Mouse (Mus musculus): ENCODE data around the gene Psmd7. TPM values are rescaled to one million over a fixed set of nuclear protein-coding genes. Genes with fewer than 3 reads are reported as not detected.
A peak's percentile ranks its signal among the peaks of the same experiment; 100 is the strongest.
"Not testable (repeated sequence)": the region's sequence is repeated elsewhere in the genome, so short reads cannot be mapped to it uniquely, and the experiment has no call there.

The Psmd7 gene
- 10 to 100 TPM; 85.6 to 93.7 TPM for total RNA-seq (2021)

- intact Hi-C loops (cut with DNase I): loop anchor here (10.0 kb wide), 1 partner anchor 1977 kb away; the partner anchor contains the start of genes Dhx38 and Txnl4b
- DNase-seq: peak; percentile 96 to 98
These were observed at the start of gene Psmd7 for GRCm38 (mm10) chr8:107587995-107588780. TSS of gene Psmd7 (minus strand) at chr8:107588464.

GRCm38 (mm10) chr8:107633734-107634133 is 45.5 kb upstream of the Psmd7 start:
- intact Hi-C loops (cut with DNase I): no loop called here

GRCm38 (mm10) chr8:107629701-107630100 is 41.4 kb upstream of the Psmd7 start:
- intact Hi-C loops (cut with DNase I): no loop called here
- DNase-seq: no peak

More at GRCm38 (mm10) chr8:107633734-107634133, 45.5 kb upstream of the Psmd7 start:
- no peak for DNase-seq

GRCm38 (mm10) chr8:107628501-107629149 is 40.4 kb upstream of the Psmd7 start:
- intact Hi-C loops (cut with DNase I): no loop called here
- no peak for DNase-seq

- intact Hi-C loops (cut with DNase I): no loop called here
- DNase-seq: no peak
These were observed 39.6 kb upstream of the Psmd7 start for GRCm38 (mm10) chr8:107627881-107628280.

GRCm38 (mm10) chr8:107624301-107624700 is 36.0 kb upstream of the Psmd7 start:
- DNase-seq; intact Hi-C loops (cut with DNase I): not testable (repeated sequence)

GRCm38 (mm10) chr8:107621930-107622623 is 33.8 kb upstream of the Psmd7 start:
- intact Hi-C loops (cut with DNase I): no loop called here
- DNase-seq: no peak

- DNase-seq: no peak
- intact Hi-C loops (cut with DNase I): no loop called here
These were observed 32.9 kb upstream of the Psmd7 start for GRCm38 (mm10) chr8:107621136-107621535.

- intact Hi-C loops (cut with DNase I): no loop called here
- DNase-seq: peak; percentile 11 to 16
These were observed 30.2 kb upstream of the Psmd7 start for GRCm38 (mm10) chr8:107618499-107618898.

GRCm38 (mm10) chr8:107613411-107613810 is 25.1 kb upstream of the Psmd7 start:
- no peak for DNase-seq
- intact Hi-C loops (cut with DNase I): no loop called here

GRCm38 (mm10) chr8:107610845-107611244 is 22.6 kb upstream of the Psmd7 start:
- DNase-seq: no peak
- intact Hi-C loops (cut with DNase I): no loop called here

GRCm38 (mm10) chr8:107608751-107609150 is 20.5 kb upstream of the Psmd7 start:
- DNase-seq: no peak
- intact Hi-C loops (cut with DNase I): loop anchor here (10.0 kb wide), 1 partner anchor 206 kb away; no protein-coding TSS in a partner anchor

- intact Hi-C loops (cut with DNase I): loop anchor here (5.0 to 10.0 kb wide), 4 partner anchors 212 to 1814 kb away; no protein-coding TSS in a partner anchor
- peak; percentile 52 to 79 for DNase-seq
These were observed 14.8 kb upstream of the Psmd7 start for GRCm38 (mm10) chr8:107603026-107603425.

- no peak for DNase-seq
- intact Hi-C loops (cut with DNase I): loop anchor here (5.0 to 10.0 kb wide), 4 partner anchors 215 to 1818 kb away; no protein-coding TSS in a partner anchor
These were observed 11.4 kb upstream of the Psmd7 start for GRCm38 (mm10) chr8:107599691-107600090.

- DNase-seq: no peak
- intact Hi-C loops (cut with DNase I): no loop called here
These were observed 9.5 kb upstream of the Psmd7 start for GRCm38 (mm10) chr8:107597731-107598130.

- DNase-seq: no peak
- intact Hi-C loops (cut with DNase I): no loop called here
These were observed 6.6 kb upstream of the Psmd7 start for GRCm38 (mm10) chr8:107594817-107595216.

- intact Hi-C loops (cut with DNase I): no loop called here
- no peak for DNase-seq
These were observed 5.9 kb upstream of the Psmd7 start for GRCm38 (mm10) chr8:107593967-107594729.

GRCm38 (mm10) chr8:107587429-107587994 is 752 bp downstream of the Psmd7 start:
- no peak for DNase-seq
- intact Hi-C loops (cut with DNase I): loop anchor here (10.0 kb wide), 1 partner anchor 1977 kb away; the partner anchor contains the start of genes Dhx38 and Txnl4b

GRCm38 (mm10) chr8:107582136-107582535 is 6.1 kb downstream of the Psmd7 start:
- intact Hi-C loops (cut with DNase I): loop anchor here (10.0 kb wide), 1 partner anchor 1983 kb away; the partner anchor contains the start of genes Dhx38 and Txnl4b
- no peak for DNase-seq

GRCm38 (mm10) chr8:107581536-107581935 is 6.7 kb downstream of the Psmd7 start:
- intact Hi-C loops (cut with DNase I): loop anchor here (10.0 kb wide), 1 partner anchor 1983 kb away; the partner anchor contains the start of genes Dhx38 and Txnl4b
- no peak for DNase-seq
